Mouse (Mus musculus) lung, postnatal 14 days (tissue): ENCODE measurements at regions not wholly inside any gene's neighbourhood (a gene's known extent, or its start where the extent isn't known, plus 50 kb on each side); places are given as distances from the start of the nearest gene placed in this dataset.

Experiments used
- DNase-seq: peaks from one replicate; pipeline ENCODE4 v3.0.0; 2021

GRCm38 (mm10) chr16:30652692-30653091 lies 53.2 kb downstream of the Fam43a start:
- DNase-seq: no peak

DNA sequence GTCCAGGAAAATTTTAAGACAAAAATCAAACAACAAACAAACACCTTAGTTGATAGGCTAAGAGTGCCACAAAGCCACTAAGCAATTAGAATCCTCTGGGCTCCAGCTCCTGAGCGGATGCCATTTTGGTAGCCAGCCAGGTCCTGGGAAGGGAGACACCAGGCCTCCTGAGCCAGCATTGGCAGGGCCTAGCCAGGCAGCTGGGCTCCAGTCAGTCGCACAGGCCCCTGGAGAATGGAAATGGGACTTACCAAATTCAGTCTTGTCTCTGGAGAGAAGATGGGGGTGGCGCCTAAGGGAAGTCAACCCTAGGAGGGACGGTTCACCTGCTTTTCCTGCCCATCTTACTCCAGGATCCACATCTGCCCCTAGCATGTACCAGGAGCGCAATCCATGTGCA lies 54.3 kb downstream of the Fam43a start:
- DNase-seq: peak; percentile 55

DNA sequence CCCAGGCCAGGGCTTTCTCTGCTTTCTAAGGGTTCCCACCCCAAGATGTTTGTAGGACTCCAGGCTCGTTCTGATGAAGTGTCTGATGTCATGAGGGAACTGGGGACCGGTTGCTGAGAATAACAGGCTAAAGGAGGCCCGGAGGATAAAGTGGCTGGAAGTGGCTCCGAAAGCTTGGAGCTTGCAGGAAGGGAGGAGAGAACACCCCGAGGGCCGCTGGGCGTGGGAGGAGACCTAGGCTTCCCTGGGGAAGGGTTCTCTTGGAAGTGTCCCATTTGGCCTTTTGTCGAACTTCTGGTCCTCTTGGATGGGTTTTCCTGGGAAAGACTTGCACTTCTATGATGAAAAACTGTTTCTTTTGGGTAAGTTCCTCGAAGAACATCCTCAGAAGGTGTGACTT lies 54.7 kb downstream of the Fam43a start:
- DNase-seq: no peak

DNA sequence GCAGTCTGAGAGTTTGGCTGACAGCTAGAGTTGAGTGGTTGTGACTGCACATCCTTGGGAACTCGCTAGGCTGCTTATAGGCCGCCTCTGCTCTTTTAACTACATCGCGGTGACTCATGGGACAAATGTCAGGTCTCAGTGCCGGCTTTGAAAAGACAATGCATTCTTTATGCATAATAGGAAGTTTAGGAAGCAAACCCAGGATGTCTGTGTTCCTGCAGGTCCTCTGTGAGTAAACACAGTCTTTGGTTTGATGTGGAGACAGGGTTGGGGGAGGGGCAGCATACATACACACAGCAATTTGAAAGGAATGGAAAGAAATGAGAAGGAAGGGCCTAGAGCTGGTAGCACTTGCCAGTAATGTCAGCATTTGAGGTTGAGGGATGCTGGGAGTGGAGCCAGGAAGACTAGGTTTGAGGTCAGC lies 56.3 kb downstream of the Fam43a start:
- peak; percentile 27 for DNase-seq

DNA sequence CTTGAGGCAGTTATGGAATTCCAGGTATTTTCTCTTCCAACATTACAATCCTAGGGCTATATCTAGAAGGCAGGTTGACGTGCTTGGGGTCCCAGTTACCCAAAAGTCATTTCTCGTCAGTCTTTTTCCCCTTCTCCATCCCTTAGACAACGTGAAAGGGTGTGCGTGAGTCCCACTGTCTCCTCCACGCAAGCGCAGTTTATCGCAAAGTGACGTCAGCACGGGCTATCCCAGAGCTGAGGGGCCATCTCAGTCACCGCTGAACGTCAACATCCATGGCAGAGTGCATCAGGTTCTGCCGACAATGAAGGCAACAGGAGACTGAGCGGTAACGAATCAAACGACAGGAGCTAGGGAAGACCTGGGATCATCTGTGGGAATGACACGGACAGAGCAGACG lies 57.4 kb downstream of the Fam43a start:
- no peak for DNase-seq

- DNase-seq: no peak
These were observed 59.4 kb downstream of the Fam43a start for GRCm38 (mm10) chr16:30658921-30659320.

DNA sequence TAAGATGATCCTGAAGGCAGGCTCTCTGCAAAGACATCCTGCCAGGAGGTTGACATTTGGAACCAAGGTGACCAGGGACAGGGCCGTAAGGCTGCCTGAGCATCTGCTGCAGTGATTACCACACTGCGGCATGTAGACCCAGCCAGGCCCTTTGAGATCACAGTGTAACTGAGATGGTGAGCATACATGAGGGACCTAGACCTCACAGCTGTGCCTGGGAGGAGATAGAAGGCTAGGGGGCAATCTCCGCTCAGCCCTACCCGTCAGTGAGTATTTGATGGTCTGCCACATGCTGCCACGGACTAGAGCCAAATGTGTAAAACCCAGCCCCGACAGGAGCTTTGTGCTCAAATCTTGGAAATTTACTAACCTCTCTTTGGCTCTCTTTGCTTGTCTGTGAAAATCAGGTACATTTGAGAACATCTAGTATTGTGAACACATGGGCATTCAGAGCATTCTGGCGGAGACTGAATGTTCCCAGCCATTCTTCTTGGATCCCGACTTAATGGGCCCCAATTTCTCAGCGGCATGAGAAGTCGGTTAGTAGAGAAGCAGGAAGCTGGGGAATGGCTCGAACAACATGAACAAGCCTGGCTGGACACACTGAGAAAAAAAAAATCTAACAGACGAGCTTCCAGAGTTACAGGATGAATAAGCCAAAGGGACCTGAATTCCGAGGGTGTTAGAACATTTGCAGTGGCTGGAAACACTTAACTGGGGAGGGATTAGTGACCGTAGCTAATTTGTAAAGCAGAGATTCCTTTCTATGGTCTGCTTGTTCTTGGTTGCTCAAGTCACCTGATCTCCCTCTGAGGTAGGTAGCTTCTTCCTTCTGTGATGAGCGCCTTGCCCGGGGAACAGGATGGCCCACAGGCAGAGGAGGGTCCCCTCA lies 61.8 kb downstream of the Fam43a start:
- no peak for DNase-seq

- no peak for DNase-seq
These were observed 63.5 kb downstream of the Fam43a start for GRCm38 (mm10) chr16:30663055-30663454.

DNA sequence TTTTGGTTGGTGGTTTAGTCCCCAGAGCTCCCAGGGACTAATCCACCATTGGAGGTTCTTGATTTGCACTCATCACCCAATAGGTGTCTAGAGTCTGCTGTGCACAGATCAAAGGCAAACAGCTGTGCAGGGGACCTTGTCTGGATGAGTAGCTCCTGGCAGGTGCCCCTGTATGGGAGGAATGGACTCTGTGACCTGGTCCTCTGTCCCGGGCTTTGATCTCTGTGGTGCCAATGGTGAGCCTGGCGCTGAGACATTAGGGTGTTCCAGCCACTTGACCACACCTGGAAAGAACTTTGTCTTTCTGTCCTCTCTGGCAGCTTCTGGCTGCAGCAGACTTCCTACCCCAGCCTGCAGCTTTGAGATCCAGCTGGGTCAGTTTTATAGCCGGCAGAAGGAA lies 64.4 kb downstream of the Fam43a start:
- DNase-seq: no peak

- DNase-seq: no peak
These were observed 64.9 kb downstream of the Fam43a start for GRCm38 (mm10) chr16:30664433-30664832.

GRCm38 (mm10) chr16:30665881-30666280 lies 66.4 kb downstream of the Fam43a start:
- no peak for DNase-seq

DNA sequence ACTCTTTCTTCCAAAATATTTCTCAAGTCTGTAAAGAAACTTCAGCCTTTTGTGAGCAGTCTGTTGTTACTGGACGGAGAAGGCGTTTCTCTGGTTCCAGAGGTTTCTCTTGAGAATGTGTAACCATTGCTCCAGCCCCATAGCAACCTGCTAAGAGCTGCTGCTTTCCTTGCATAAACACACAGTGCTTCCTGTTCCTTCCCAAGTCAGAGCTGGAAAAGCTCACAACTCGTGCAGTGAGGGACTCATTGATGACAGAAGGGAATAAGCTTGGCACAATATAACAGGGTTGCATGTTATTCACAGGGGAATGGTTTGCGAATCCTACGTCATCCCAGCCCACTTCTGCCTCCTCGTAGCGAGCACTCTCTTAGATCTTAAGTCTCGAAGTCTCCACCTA lies 70.4 kb downstream of the Fam43a start:
- no peak for DNase-seq

- no peak for DNase-seq
These were observed 72.1 kb downstream of the Fam43a start for GRCm38 (mm10) chr16:30671584-30671983.

- no peak for DNase-seq
These were observed 73.4 kb downstream of the Fam43a start for GRCm38 (mm10) chr16:30672776-30673550.

- no peak for DNase-seq
These were observed 74.1 kb downstream of the Fam43a start for GRCm38 (mm10) chr16:30673662-30674061.

- no peak for DNase-seq
These were observed 76.3 kb downstream of the Fam43a start for GRCm38 (mm10) chr16:30675829-30676228.

DNA sequence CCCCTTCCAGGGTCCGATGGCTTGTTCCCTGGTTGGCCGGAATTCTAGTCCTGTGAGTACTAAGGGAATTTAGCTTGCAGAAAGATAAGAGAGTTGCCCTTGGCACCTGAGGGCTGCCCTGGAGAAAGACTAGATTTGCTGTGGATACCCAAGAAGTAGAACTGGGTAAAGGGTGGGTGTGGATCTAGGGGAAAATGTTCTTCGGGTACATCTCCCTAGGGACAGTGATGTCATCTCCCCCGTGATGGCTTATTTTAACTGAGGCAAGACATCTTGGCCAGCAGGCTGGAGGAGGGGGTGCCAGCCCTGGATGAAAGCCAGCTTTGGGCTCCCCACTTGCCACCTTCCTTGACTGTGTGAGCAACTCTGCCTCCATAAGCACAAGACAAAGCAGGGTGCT lies 77.5 kb downstream of the Fam43a start:
- DNase-seq: no peak

DNA sequence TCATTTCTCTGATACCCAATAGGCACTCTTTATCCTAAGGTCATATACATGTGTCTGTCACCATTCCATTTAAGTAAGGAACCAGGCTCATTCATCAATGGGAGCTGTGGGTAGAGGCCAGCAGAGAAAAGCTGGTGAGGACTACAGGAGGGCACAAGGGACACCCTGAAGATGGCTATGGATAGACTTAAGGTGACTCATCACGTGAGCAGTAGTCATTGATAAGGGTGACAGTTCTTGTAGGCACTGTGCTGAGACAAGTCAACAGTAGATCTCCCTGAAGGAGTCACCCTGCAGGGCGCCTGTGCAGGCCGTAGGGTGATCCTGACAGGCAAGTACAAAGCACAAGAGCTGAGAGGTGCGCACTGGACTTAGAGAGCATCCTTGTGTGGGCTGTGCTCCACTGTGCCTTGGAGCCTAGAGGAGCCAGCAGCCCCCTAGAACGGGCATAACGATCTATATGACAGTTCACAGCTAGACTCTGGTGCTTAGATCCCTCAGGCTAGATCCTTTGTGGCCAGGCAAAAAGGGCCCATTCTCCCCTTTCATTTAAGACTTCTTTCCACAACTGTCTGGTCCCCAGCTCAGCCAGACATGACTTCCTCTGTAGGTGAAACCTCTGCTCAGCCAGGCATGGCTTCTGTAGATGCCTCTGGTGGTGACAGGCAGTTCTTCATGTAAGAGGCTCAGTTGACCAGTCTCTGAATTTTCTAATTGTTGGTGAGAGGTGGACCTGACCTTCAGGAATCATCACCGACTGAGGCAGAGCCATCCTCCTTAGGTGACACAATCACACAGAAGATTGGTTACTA lies 78.6 kb downstream of the Fam43a start:
- no peak for DNase-seq

GRCm38 (mm10) chr16:30678708-30679492 lies 79.4 kb downstream of the Fam43a start:
- DNase-seq: no peak

- no peak for DNase-seq
These were observed 79.9 kb downstream of the Fam43a start for GRCm38 (mm10) chr16:30679493-30679811.

- DNase-seq: no peak
These were observed 81.9 kb downstream of the Fam43a start for GRCm38 (mm10) chr16:30681421-30681820.

DNA sequence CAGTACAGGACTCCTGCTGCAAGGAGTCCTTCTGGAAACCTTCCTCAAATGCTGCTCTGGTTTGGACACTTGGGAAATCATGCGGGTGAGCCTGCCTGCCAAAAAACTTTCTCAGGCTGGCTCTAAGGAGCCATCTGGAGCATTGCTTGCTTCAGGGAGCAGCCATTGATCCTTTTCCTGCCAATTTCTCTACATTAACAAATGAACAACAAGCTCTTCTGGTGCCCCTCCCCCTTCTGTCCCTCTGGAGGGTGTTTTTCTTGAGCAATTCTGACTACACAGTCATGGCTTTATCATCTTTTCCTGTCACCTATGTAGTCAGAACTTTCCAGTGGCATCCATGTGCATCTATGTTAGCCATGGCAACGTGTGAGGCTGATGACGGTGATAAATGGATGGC lies 84.5 kb downstream of the Fam43a start:
- peak; percentile 59 for DNase-seq

GRCm38 (mm10) chr16:30686536-30686935 lies 87.0 kb downstream of the Fam43a start:
- DNase-seq: no peak
